Mouse (Mus musculus) megakaryocyte, embryonic 14.5 days (primary cell): ENCODE data around the gene Tut7.

Experiments used
- FLI1 ChIP-seq: IDR thresholded peaks from 2 replicates; pipeline ENCODE4 v1.6.1; 2012; ENCODE audit warnings: low read length, inconsistent platforms, mixed read lengths
- GATA1 ChIP-seq: IDR thresholded peaks from 3 replicates; pipeline ENCODE4 v1.6.1; 2012; ENCODE audit warnings: mixed read lengths, low read length, inconsistent platforms, borderline replicate concordance

- no peak for TF ChIP-seq GATA1
- TF ChIP-seq FLI1 = no peak
Observed at GRCm38 (mm10) chr13:59770847-59771246, 52.1 kb downstream of the Tut7 start.
